Mouse (Mus musculus) liver, embryonic 14.5 days (tissue): Measurements from ENCODE around the gene Clec2i.

ENCODE experiments used
- CTCF ChIP-seq: IDR thresholded peaks from 2 replicates; pipeline ENCODE4 v1.5.1; 2016; ENCODE audit warnings: antibody characterized with exemption, low read depth, control low read depth
- EP300 ChIP-seq: IDR thresholded peaks from 2 replicates; pipeline ENCODE4 v1.6.1; 2016; ENCODE audit warnings: antibody characterized with exemption, low read depth

- TF ChIP-seq CTCF (no peak), EP300 (no peak)
These were observed 41.3 kb upstream of the Clec2i start for GRCm38 (mm10) chr6:128845998-128846542.
